Mouse (Mus musculus): ENCODE results near the gene Acsl1. TPM values are rescaled to one million over a fixed set of nuclear protein-coding genes. Genes with fewer than 3 reads are reported as not detected.
A peak's percentile ranks its signal among the peaks of the same experiment; 100 is the strongest.

Acsl1 gene
- total RNA-seq, 4 experiments from 2014 or later: 225 to 268 (median 235) TPM

DNA sequence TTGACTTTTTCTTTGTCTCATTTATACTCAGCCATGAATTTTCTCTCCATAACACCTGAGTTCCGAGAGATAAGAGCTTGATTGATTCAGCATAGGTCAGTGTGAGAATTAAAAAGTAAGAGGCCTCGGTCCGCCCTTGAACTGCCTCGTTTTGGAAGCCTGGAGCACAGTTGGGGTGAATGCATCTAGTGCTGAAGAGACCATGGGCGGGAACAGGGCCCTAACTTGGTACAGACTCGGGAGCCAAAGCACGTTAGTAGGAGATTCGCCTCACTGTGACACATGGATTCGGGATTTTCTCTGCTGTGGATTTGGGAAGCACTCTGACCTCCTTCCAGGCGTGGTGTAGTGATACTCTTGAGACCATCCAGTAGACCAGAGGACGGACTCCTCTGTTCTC, 4.6 kb downstream of the Acsl1 start:
- no peak for DNase-seq (ENCODE audit: low spot score in 2 of 2)

DNA sequence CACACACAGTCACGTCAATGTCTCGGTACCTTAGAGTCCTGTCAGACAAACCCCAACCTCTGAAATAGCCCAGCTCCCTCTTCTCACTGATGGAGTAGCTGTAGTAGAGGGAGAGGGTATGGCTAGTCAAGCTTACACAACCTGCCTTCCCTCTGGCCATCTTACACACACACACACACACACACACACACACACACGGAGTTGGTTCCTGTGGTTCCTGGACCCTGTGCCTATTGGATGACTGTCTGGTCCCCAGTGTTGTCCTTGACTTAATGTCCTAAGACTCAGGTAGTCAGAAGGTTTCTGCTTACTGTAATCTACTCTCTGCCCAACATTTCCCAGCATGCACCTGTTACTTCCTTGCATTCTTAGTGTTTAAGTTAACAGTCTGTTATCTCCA, 5.1 kb downstream of the Acsl1 start:
- no peak for DNase-seq (ENCODE audit: low spot score in 2 of 2)

DNA sequence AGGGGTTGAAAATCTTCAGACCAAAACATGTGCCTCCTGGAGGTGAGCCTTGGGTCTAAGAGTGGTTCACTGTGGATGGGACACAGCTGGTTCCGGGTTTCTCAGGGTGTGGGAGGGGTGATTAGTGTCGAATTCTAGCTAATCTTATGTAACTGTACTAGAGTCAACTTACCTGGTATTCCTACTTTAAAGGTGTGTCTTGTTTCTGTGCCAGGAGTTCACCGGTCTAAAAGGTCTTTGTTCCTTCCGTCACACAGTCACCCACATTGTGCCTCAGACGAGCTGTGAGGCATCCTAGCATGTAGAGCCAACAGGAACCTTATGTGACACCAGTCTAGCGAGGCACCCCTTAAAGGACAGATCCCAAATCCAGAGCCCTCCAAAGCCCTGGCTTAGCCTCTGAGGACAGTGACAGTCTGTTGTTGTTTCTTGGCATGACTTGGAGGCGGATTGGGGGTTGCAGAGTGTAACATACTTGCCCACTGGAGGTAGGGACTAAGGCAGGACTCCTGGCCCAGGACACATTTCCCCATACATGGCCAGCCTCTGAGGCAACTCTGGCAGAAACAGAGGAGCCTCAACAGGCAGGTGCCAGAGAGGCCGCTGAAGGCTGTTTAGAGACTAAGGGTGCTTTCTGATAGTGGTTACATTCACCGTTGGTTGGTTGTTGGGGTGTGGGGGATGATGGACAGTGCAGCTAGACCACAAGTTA, 7.1 kb downstream of the Acsl1 start:
- no peak for DNase-seq (ENCODE audit: low spot score in 2 of 2)

DNA sequence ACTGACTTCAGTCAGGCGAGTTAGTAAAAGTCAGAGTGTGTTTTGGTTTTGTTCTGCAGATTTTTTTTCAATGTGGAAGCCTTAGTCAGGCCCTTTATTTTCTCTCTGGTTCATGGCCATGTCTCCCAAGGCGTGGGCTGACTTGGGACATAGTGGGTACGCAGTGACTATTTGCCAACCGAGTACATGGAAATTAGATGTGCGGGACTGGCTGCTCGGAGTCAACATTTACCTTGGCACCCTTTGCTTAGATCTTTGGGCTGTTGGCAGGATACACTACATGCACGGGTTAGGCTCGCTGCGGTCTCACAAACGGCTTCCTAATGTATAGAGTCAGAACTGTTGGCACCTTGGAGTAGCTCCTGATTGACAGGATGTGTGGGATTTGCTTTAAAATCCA, 7.9 kb downstream of the Acsl1 start:
- no peak for DNase-seq (ENCODE audit: low spot score in 2 of 2)

- peak in 1 of 2 experiments; percentile 57 for DNase-seq (ENCODE audit: low spot score in 2 of 2)
Measured at GRCm38 (mm10) chr8:46479794-46480532, 9.1 kb downstream of the Acsl1 start.

- no peak for DNase-seq (ENCODE audit: low spot score in 2 of 2)
Measured at GRCm38 (mm10) chr8:46480533-46480900, 9.7 kb downstream of the Acsl1 start.

- DNase-seq (ENCODE audit: low spot score in 2 of 2): no peak
Measured at GRCm38 (mm10) chr8:46482771-46483170, 11.9 kb downstream of the Acsl1 start.

GRCm38 (mm10) chr8:46483247-46483646, 12.4 kb downstream of the Acsl1 start:
- DNase-seq (ENCODE audit: low spot score in 2 of 2): no peak

DNA sequence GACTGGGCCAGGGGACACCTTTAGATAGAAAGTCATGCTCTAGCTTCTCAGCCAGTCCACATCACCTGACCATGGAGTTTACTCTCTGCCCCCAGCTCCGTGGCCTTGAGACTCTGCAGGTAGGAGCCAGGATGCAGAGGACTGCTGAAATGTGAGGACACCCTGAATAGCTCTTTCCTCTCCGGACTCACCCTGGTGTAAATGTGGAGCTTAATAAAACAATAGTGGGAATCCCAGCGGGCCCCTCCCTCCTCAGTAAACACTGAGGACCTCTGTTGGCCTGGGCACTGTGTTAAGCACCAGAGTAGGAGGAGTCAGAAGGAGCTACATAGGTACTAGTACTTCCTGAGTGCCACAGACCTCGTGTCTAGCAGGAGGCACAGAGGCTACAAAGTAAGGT, 13.2 kb downstream of the Acsl1 start:
- DNase-seq (ENCODE audit: low spot score in 2 of 2): no peak

- no peak for DNase-seq (ENCODE audit: low spot score in 2 of 2)
Measured at GRCm38 (mm10) chr8:46484931-46485463, 14.2 kb downstream of the Acsl1 start.

DNA sequence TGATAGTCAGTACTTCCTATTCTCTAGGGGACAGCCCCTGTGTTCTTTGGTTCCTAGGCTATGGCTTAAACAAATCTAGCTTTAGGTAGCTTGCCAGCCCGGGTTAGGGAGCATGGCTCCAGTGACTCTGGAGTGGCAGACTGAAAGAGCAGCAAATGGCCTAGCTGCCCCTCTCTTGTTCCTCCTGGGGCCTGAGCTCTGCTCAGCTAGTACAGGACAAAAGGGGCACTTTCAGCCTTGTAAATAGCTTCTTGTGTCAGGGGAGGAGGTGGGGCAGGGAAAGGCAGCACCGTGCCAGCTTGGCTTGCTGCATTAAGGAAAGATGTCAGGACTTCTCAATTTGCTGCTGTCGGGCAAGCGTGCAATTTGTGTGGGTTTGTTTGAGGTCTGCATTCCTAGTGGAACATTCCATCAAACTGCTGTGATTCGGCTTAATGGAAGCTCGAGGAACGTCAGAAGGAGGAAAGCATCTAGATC, 17.3 kb downstream of the Acsl1 start:
- DNase-seq (ENCODE audit: low spot score in 2 of 2): no peak

- DNase-seq (ENCODE audit: low spot score in 2 of 2): no peak
Measured at GRCm38 (mm10) chr8:46489196-46489595, 18.4 kb downstream of the Acsl1 start.

- DNase-seq (ENCODE audit: low spot score in 2 of 2): no peak
Measured at GRCm38 (mm10) chr8:46490250-46490649, 19.4 kb downstream of the Acsl1 start.

- DNase-seq (ENCODE audit: low spot score in 2 of 2): peak in 1 of 2 experiments; percentile 30
Measured at GRCm38 (mm10) chr8:46490821-46491220, 20.0 kb downstream of the Acsl1 start.

- no peak for DNase-seq (ENCODE audit: low spot score in 2 of 2)
Measured at GRCm38 (mm10) chr8:46493495-46494170, 22.8 kb downstream of the Acsl1 start.

GRCm38 (mm10) chr8:46496852-46497251, 26.0 kb downstream of the Acsl1 start:
- DNase-seq (ENCODE audit: low spot score in 2 of 2): no peak

DNA sequence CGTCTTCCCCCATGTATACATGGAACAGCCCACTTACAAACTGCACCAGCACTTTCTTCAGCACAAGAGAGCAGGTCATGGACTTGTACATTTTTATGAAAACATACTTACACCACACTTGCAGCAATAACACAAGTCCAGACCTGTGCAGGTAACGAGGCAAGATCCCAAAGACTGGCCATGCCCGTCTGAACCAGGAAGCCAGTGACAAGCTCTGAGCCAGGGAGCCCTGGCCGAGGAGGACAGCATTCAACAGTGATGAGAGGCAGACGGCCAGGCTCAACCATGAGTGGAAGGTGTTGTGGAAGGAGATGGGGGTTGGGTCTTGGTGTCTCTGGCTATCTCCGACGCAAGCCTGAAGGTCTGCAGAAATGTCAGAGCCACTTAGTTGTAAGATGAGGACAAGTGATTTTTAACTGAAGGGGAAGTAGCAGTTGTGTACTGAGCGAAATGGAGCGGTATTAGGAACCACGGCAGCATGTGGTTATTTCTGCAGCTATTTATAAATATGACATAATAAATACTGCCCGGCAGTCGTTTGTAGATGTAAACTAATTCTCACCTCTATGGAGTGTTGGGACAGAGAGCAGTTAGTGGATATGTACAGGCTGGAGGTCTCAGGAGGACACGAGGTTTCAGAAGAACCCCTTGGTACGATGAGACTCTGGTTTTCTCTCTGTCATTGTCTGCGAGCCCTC, 26.6 kb downstream of the Acsl1 start:
- no peak for DNase-seq (ENCODE audit: low spot score in 2 of 2)

- no peak for DNase-seq (ENCODE audit: low spot score in 2 of 2)
Measured at GRCm38 (mm10) chr8:46499376-46500061, 28.7 kb downstream of the Acsl1 start.

DNA sequence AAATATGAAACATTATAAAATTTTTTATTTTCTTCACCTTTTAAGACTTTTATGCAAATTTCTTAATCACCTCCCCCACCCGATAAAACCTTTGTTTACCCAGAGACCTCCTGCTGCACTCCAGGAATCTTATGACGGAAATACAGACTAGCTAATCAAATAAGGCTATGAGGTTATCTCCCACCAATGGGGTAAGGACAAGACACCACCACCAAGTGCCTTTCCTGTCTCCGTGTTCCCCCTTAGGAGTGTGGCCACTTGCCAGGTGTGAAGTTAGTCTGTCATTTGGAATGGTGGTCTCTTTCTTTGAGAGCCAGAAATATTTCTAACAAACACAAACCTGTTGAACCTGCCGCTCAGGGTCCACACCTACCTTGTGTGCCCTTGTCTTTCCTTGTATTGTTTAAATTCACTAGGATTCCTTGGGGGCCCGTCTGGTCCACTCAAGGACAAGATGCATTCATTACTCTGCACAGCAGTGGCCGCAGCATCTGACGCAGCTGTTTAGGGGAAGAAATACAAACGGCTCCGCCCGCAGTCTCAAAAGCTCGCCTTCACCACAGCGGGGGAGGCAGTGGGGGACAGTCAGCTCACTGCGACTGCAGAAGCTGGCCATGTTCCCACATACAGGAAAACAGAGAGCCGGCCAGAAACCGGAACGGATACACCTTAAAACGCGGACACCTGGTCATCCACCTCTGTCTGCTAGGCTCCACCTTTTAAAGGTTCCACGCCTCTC, 31.7 kb downstream of the Acsl1 start:
- no peak for DNase-seq (ENCODE audit: low spot score in 2 of 2)

DNA sequence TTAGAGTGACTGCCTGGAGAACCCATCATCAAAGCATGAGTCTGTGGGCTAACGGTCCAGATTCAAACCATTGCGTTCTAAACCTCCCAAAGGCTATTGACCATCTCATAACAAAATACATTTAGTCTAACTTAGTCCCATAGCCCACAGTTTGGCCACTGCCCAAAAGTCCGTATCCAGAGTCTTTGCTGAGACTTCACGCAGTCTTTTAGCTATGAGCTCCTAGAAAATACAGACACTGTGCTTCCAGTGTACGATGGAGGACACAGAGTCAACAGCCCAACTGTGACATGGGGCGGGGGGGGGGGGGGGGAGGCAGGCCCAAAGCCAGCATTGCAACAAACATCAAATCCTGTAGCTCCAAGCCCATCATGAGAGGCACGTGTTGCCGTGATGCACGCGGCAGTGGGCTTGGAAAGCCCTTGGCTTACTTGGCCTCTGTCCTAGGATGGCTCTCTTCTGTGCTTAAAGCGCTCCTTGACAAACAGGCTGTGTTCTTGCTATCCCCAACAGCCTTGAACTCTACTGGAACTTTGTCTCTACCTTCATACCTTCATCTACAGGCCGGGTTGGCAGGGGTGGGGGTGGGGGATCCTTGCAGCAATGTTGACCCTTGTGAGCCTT, 32.3 kb downstream of the Acsl1 start:
- DNase-seq (ENCODE audit: low spot score in 2 of 2): no peak
